Mouse (Mus musculus) midbrain, embryonic 16.5 days (tissue): ENCODE data around the gene Jag2. TPM values are rescaled to one million over a fixed set of nuclear protein-coding genes. Genes with fewer than 3 reads are reported as not detected.

Experiments
- ATAC-seq: fragments of 200-750 bp; cut with Nextera tagmentation; 2 replicates; pipeline ENCODE4 v1.8.0; 2017; ENCODE audit warnings: moderate TSS enrichment
- H3K27ac ChIP-seq: fragments of 300-500 bp; sonication (generic); 2 replicates; pipeline ENCODE4 v1.5.1; 2014; ENCODE audit warnings: mild to moderate bottlenecking, low read length, mixed read lengths
- H3K27me3 ChIP-seq: fragments of 300-500 bp; sonication (generic); 2 replicates; pipeline ENCODE4 v1.6.1; 2014; ENCODE audit warnings: low read depth, low read length, mixed read lengths; ENCODE audit not compliant: control insufficient read depth, insufficient read depth
- H3K36me3 ChIP-seq: fragments of 300-500 bp; sonication (generic); 2 replicates; pipeline ENCODE4 v1.6.1; 2014; ENCODE audit warnings: mild to moderate bottlenecking, low read length, moderate library complexity, mixed read lengths; ENCODE audit not compliant: control insufficient read depth, insufficient read depth
- H3K4me1 ChIP-seq: fragments of 300-500 bp; sonication (generic); 2 replicates; pipeline ENCODE4 v1.6.1; 2014; ENCODE audit warnings: mild to moderate bottlenecking, low read length, mixed read lengths; ENCODE audit not compliant: control insufficient read depth, insufficient read depth
- H3K4me2 ChIP-seq: fragments of 300-500 bp; sonication (generic); 2 replicates; pipeline ENCODE4 v1.6.1; 2014; ENCODE audit warnings: mild to moderate bottlenecking, low read length, mixed read lengths
- H3K4me3 ChIP-seq: fragments of 300-500 bp; sonication (generic); 2 replicates; pipeline ENCODE4 v1.5.1; 2014; ENCODE audit warnings: low read depth, mild to moderate bottlenecking, low read length, moderate library complexity, mixed read lengths
- H3K9ac ChIP-seq: fragments of 300-500 bp; sonication (generic); 2 replicates; pipeline ENCODE4 v1.6.1; 2014; ENCODE audit warnings: low read depth, low read length, mixed read lengths
- H3K9me3 ChIP-seq: fragments of 300-500 bp; sonication (generic); replicated peaks from 2 replicates; pipeline ENCODE4 v1.6.1; 2014; ENCODE audit warnings: mild to moderate bottlenecking, low read length, mixed read lengths; ENCODE audit not compliant: control insufficient read depth, poor library complexity, severe bottlenecking
- WGBS: fragments of 180-500 bp; shearing (Covaris S2); extraction: QIAGEN DNeasy Blood & Tissue Kit; methylation state at CpG from one replicate; pipeline ENCODE4 v1.1.7; 2014; 5-methylcytosine and 5-hydroxymethylcytosine counted together
- polyA plus RNA-seq: library from polyadenylated mRNA; unstranded; fragments of >200 nt; fragmentation: Nextera tagmentation; extraction: Ambion mirVana; gene quantifications from 2 replicates; pipeline ENCODE4 v1.2.1, GENCODE M21; 2015

The Jag2 gene
- polyA plus RNA-seq, 1 experiment from 2014 or later = 10.4 TPM

- no peak for ATAC-seq
- 63% methylated on average over 7 of the region's 7 CpGs for WGBS
- no peak overlapping the region for H3K4me3 ChIP-seq
These were observed 3.1 kb upstream of the Jag2 start for GRCm38 (mm10) chr12:112932647-112933046.

GRCm38 (mm10) chr12:112928401-112929241 lies 955 bp downstream of the Jag2 start:
- H3K4me3 ChIP-seq = peak overlapping the region; percentile 82
- peak overlapping the region; percentile 90 for H3K9ac ChIP-seq
- H3K4me1 ChIP-seq = peaks cover 19% of the 10 kb centered on the region
- no peaks in the 10 kb centered on the region; the same call in 1 of the 2 replicates for H3K36me3 ChIP-seq
- 1% methylated on average over 100 of the region's 124 CpGs for WGBS
- H3K9me3 ChIP-seq = no peaks in the 10 kb centered on the region
- H3K27me3 ChIP-seq = peaks cover 5% of the 10 kb centered on the region; the same call in 1 of the 2 replicates
- H3K4me2 ChIP-seq = peak overlapping the region; percentile 74
- H3K27ac ChIP-seq = peak overlapping the region; percentile 87
- peak; percentile 54 for ATAC-seq

More at GRCm38 (mm10) chr12:112932647-112933046, 3.1 kb upstream of the Jag2 start:
- Histone ChIP-seq H3K27ac (no peak overlapping the region), H3K4me2 (no peak overlapping the region), H3K36me3 (no peaks in the 10 kb centered on the region), H3K9me3 (no peaks in the 10 kb centered on the region), H3K9ac (no peak overlapping the region), H3K4me1 (peaks cover 9% of the 10 kb centered on the region), H3K27me3 (peaks cover 3% of the 10 kb centered on the region; the same call in 1 of the 2 replicates)

- H3K27me3 ChIP-seq = peaks cover 5% of the 10 kb centered on the region; the same call in 1 of the 2 replicates
- H3K9ac ChIP-seq = no peak overlapping the region
These were observed 2.3 kb downstream of the Jag2 start for GRCm38 (mm10) chr12:112927265-112927664.

DNA sequence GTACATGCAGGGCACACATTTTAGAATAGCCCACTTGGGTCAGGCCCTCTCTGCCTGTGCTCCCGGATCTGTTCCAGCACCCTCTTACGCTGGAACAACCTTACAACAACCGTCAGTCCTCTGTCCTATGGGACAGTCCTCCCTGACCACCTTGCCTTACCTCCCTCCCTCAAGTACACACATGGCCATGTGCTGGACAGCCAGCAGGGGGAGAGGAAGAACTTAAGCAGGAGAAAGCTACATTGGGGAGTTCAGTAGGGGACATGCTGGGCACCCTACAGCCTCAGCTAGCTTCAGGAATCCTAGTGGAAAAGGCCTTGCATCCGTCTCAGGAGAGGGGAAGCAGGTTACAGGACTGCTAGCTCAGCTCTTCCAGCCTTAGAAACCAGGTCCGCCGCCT lies 3.6 kb downstream of the Jag2 start:
- H3K27me3 ChIP-seq = peaks cover 2% of the 10 kb centered on the region; the same call in 1 of the 2 replicates
- H3K27ac ChIP-seq = no peak overlapping the region
- no peak for ATAC-seq
- no peak overlapping the region for H3K9ac ChIP-seq
- 76% methylated on average over 6 of the region's 6 CpGs for WGBS
- H3K9me3 ChIP-seq = no peaks in the 10 kb centered on the region
- peaks cover 27% of the 10 kb centered on the region for H3K4me1 ChIP-seq
- H3K36me3 ChIP-seq = no peaks in the 10 kb centered on the region; the same call in 1 of the 2 replicates
- H3K4me2 ChIP-seq = no peak overlapping the region
- H3K4me3 ChIP-seq = no peak overlapping the region

More at GRCm38 (mm10) chr12:112927265-112927664, 2.3 kb downstream of the Jag2 start:
- H3K4me3 ChIP-seq = peak overlapping the region; percentile 8; the same call in 1 of the 2 replicates
- no peak overlapping the region for H3K27ac ChIP-seq
- ATAC-seq = no peak
- H3K4me2 ChIP-seq = peak overlapping the region; percentile 74
- peaks cover 27% of the 10 kb centered on the region for H3K4me1 ChIP-seq
- H3K36me3 ChIP-seq = no peaks in the 10 kb centered on the region; the same call in 1 of the 2 replicates
- H3K9me3 ChIP-seq = no peaks in the 10 kb centered on the region
- 72% methylated on average over 14 of the region's 14 CpGs for WGBS

DNA sequence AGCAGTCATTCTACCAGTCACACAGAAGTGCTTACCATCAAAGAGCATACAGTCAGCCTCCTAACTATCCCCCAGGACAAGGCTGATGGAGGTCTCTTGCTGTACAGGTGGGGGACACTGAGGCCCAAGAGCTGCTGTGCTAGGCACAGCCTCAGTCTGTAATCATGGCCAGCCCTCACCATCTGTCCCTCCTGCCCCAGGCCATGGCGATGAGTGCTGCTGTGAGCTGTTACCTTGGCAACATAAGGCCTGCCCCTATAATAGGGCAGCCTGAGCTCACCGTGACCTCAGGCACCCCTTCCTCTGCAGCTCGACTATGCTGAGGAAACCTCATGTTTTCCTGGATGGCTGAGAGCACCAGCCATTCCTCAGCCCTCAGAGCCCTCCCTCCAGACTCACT lies 7.0 kb downstream of the Jag2 start:
- 16% methylated on average over 3 of the region's 3 CpGs for WGBS
- Histone ChIP-seq H3K4me2 (no peak overlapping the region), H3K9ac (no peak overlapping the region), H3K27ac (no peak overlapping the region), H3K36me3 (peaks cover 9% of the 10 kb centered on the region; the same call in 1 of the 2 replicates), H3K27me3 (peaks cover 2% of the 10 kb centered on the region; the same call in 1 of the 2 replicates), H3K9me3 (no peaks in the 10 kb centered on the region), H3K4me3 (no peak overlapping the region), H3K4me1 (peaks cover 17% of the 10 kb centered on the region)
- ATAC-seq = 0 out of 2 replicates have a peak, but pooled peaks have one; percentile 11

GRCm38 (mm10) chr12:112921518-112921917 lies 8.1 kb downstream of the Jag2 start:
- 83% methylated on average over 12 of the region's 12 CpGs for WGBS
- Histone ChIP-seq H3K27me3 (no peaks in the 10 kb centered on the region), H3K4me2 (no peak overlapping the region), H3K9me3 (no peaks in the 10 kb centered on the region), H3K9ac (no peak overlapping the region), H3K36me3 (peaks cover 10% of the 10 kb centered on the region; the same call in 1 of the 2 replicates), H3K27ac (no peak overlapping the region), H3K4me3 (no peak overlapping the region), H3K4me1 (peaks cover 8% of the 10 kb centered on the region)
- no peak for ATAC-seq

DNA sequence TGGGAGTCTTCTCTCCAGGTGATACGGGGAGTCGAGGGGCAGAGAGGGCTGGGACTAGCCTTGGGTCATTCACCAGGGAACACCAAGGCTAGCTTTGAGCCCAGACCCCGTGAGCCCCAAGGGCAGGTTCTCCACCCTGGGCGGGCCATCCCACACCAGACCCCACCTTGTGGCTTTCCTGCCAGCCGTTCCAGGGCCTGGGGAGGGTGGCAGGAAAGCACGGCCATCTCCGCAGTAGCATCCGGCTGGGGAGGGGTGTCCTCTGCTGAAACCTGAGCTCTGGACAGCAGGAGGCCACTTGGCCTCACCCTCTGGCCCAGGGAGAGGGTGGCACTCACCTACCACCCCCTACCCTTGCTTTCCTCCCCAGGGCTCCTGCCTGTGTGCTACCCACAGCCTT lies 11.7 kb downstream of the Jag2 start:
- no peak overlapping the region for H3K4me3 ChIP-seq
- H3K36me3 ChIP-seq = peaks cover 37% of the 10 kb centered on the region
- H3K9me3 ChIP-seq = no peaks in the 10 kb centered on the region
- H3K27ac ChIP-seq = no peak overlapping the region
- no peaks in the 10 kb centered on the region for H3K27me3 ChIP-seq
- WGBS = 65% methylated on average over 8 of the region's 8 CpGs
- no peak for ATAC-seq
- peaks cover 3% of the 10 kb centered on the region for H3K4me1 ChIP-seq
- no peak overlapping the region for H3K9ac ChIP-seq
- no peak overlapping the region for H3K4me2 ChIP-seq

DNA sequence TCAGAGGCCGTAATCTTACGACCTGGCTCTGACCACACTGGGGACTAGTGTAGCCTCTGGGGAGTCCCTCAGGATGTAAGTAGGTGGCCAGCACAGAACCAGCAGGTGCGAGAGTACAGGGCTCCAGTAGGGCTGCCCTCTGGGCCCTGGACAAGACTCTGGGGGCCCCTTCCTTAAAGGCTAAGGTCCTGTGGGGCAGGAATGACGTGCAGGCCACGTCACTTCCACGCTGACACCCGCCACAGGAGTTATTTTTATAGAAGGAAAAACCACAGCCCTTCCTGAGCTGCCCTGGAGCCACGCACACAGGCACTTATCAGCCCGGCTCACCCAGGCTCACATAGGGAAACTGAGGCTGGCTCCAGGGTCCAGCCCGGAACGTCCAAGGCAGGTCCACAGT lies 12.1 kb downstream of the Jag2 start:
- Histone ChIP-seq H3K27ac (no peak overlapping the region), H3K4me1 (no peaks in the 10 kb centered on the region; the same call in 1 of the 2 replicates), H3K4me3 (no peak overlapping the region), H3K9me3 (no peaks in the 10 kb centered on the region), H3K27me3 (no peaks in the 10 kb centered on the region), H3K9ac (no peak overlapping the region), H3K36me3 (peaks cover 40% of the 10 kb centered on the region), H3K4me2 (no peak overlapping the region)
- no peak for ATAC-seq
- WGBS = 75% methylated on average over 11 of the region's 11 CpGs
